Mouse (Mus musculus) liver, adult 2 months (tissue): ENCODE results near the gene Ccnd2.

Experiments
- CTCF ChIP-seq: fragments of 200-500 bp; IDR thresholded peaks from 2 replicates; pipeline ENCODE4 v1.5.1; 2011; ENCODE audit warnings: low read depth, low read length, control low read depth
- POLR2A ChIP-seq: fragments of 200-500 bp; IDR thresholded peaks from 2 replicates; pipeline ENCODE4 v1.6.1; 2011; ENCODE audit warnings: low read length, control low read depth; ENCODE audit not compliant: insufficient read depth; ENCODE audit errors: extremely low read depth

- TF ChIP-seq CTCF (no peak), POLR2A (no peak)
Measured at GRCm38 (mm10) chr6:127153296-127153800, 1.4 kb upstream of the Ccnd2 start.
